Mouse (Mus musculus) spleen, adult 12 weeks (tissue): Measurements from ENCODE around the gene Tjp1.

Experiments used
- DNase-seq: peaks from one replicate; pipeline ENCODE4 v3.0.0; 2022; ENCODE audit warnings: low spot score

Gene Tjp1

DNA sequence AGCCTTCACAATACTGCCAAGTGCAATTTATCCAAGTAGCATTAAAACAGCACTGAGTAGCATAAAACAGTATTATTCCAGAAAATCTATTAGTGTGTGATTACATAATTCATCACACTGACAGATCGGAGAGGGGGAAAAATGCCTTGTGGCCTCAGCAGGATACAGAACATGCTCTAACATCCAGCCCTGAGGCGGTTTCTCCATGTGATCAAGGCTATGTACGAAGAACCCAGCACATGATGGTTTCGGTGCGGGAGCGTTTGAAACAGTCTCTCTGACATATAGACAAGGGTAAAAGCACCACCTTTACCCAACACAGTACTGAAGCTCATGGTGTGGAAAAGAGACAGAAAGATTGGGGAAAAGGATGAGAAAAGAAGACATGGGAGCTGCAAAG is 38.4 kb downstream of the Tjp1 start:
- DNase-seq, result no peak

- no peak for DNase-seq
Measured at GRCm38 (mm10) chr7:65486259-65486681, 41.3 kb downstream of the Tjp1 start.

- DNase-seq, result no peak
Measured at GRCm38 (mm10) chr7:65484170-65484778, 43.3 kb downstream of the Tjp1 start.

DNA sequence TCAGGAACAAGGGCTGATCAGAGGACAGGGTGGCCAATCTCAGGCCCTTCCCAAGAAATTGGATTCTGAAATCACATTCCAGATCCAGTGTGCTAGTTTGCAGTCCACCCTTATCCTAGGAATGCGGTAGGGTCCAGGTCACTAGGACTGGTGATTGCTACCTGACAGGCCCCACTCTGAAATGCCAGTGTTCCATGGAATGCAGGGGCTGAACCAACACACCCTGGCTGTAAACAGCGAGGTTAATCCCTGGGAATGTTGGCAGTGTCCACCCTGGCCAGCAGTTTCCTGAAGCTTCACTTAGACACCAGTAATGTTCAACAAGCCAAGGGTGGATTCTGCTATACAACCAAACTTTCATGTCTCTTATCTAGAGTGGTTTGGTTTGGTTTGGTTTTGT is 45.4 kb downstream of the Tjp1 start:
- no peak for DNase-seq

DNA sequence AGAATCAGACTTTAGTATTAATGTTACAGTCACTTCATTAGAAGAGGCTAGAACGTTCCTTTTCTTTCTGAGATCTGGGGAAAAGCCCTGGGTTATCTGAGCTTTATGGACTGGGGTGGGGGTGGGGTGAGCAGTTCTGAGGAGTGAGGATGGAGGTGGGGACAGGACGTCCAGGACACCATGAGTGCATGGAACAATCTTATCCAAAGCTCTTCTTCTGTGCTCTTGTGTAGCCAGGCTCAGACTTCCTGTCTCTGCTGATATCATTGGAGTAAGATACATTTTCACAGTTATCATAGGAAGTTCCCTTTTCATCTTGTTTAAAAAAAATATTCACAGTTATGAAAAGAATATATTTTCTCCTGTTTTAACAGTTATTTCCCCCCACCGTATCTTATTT is 55.5 kb downstream of the Tjp1 start:
- no peak for DNase-seq

DNA sequence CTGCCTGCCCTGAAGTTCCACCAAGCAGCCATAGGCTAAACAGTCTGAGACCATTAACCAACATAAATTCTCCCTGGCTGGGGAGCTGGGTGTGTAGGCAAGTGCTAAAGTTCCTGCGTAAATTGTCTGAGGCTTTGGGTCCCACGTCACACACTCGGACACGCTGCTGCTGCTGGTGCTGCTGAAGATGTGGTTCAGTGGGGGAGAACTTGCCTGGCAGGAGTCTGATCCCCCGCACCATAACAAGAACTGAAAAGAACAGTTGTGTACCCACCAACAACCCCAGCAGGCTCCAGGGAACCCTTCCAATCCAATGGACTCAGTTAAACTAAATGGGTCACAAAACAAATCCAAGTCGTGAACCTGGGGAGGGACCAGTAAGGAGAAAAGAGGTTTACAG is 56.2 kb downstream of the Tjp1 start:
- DNase-seq, result no peak

DNA sequence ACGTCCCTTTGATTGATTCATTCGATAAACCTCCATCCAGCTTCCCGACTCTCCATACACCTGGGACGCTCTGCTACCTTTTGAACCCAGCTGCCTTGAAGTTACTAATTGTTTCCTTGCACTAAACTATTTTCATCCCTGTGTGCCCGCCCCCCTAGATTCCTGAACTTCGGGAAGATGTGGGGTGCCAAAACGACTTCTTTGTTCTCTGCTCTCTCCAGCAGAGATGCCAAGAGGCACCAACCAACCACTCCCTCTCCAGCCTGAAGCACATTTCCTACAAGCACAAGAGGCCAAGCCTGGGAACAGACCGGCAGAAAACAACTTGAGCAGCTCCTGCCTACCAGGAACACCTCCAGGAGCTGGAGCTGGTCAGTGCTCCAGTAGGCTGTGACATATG is 57.4 kb downstream of the Tjp1 start:
- no peak for DNase-seq

DNA sequence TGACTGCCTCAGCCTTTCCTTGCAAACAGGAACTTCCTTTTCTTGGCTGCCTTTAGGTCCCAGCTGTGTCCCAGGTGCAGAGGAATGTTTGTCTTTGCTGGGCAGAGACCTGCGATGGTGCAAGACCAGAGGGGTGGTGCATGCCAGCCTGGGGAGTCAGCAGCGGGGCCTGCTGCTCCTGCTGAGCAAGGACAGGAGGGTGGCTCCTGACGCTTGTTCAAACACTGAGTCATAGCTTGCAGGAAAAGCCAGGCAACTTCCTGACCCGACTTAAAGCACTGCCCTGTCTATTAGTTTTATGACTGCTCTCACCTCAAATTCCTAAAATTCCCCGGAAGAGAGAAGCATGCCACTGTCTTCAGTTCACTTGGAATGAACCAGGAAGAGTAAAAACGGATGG is 57.9 kb downstream of the Tjp1 start:
- DNase-seq, result no peak

DNA sequence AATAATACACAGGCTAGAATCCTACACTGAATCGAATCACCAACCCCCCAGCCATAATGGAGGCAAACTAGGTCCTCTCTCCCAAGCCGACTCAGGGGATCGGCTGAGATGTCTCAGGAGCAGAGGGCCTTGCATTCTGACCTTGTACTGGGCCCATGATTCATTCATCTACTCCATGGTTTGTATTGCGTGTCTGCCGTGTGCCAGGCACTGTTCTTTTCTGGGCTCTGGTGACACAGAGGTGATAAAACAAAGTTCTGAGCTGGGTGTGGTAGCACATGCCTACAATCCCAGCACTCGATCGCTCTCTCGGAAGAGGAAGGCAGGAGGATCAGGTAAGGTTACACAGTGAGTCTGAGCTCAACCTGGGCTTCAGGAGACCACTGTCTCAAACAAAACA is 59.4 kb downstream of the Tjp1 start:
- no peak for DNase-seq

GRCm38 (mm10) chr7:65467306-65468021 is 60.1 kb downstream of the Tjp1 start:
- DNase-seq, result no peak

DNA sequence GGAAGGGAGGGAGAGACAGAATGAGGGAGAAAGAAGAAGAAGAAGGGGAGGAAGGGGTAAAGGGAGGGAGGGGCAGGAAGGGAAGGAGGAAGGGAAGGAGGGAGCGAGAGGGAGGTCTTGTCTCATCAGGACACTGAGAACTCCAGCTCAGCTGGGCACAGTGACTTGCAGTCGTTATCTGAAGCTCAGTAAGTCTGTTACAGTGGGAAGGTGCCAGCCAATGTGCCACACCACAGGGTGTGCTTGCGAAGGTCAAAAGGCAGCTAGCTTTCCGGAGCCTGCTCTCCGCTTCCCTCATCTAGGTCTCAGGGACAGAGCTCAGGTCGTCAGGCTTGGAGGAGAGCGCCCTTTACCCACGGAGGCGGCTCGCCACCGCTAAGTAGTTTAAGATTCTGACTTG is 61.4 kb downstream of the Tjp1 start:
- no peak for DNase-seq

GRCm38 (mm10) chr7:65464518-65465037 is 63.0 kb downstream of the Tjp1 start:
- no peak for DNase-seq

GRCm38 (mm10) chr7:65463438-65463837 is 64.1 kb downstream of the Tjp1 start:
- no peak for DNase-seq

DNA sequence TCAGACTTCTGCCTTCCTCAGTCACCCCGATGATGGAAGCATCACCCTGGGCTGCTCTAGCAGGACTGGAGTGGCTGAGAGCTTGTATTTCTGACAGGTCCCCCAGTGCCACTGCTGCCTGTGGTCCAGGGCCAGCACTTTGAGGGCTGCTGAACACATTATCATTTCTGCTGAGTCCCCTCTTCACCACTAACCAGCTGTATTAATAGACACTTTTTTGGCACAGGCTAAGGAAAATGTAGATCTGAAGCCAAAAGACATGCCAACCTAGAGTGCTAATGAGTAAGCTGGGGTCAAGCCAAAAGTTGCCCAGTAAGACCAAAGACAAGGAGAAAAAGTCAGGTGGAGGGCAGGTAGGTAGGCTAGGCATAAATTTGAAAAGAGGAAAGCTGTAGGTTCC is 66.2 kb downstream of the Tjp1 start:
- no peak for DNase-seq

DNA sequence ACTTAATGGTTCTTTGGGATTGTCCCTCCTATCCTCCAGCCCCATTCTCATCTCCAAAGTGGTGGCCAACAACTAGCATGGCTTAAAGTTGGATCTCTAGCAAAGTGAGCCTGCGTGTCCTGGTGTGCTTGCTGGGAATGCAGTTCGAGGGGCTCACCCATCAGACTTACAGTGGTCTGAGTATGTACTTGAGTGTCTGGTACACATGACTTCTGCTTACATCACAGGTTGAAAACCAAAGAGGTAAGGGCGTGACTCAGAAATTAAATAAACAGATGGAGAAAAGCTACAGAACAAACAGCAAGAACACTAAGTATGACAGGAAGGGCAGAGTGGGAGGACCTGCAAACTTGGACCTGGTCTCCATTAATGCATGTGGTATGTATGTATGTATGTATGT is 67.4 kb downstream of the Tjp1 start:
- no peak for DNase-seq

- no peak for DNase-seq
Measured at GRCm38 (mm10) chr7:65456031-65456430, 71.5 kb downstream of the Tjp1 start.

DNA sequence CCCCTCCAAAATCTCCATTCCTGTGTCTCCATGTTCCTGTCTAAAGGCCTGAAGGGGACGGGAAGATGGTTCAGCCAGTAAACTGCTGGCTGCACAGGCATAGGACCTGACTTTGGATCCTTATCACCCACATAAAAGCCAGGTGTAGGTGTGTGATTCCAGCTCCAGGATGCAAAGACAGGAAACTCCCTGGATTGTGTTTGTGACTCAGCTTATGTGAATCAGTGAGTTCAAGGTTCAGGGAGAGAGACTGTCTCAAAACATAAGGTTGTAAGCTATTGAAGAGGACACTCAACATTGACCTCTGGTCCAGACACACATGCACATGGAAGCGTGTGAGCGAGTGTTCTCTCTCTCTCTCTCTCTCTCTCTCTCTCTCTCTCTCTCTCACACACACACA is 72.4 kb downstream of the Tjp1 start:
- DNase-seq, result no peak

DNA sequence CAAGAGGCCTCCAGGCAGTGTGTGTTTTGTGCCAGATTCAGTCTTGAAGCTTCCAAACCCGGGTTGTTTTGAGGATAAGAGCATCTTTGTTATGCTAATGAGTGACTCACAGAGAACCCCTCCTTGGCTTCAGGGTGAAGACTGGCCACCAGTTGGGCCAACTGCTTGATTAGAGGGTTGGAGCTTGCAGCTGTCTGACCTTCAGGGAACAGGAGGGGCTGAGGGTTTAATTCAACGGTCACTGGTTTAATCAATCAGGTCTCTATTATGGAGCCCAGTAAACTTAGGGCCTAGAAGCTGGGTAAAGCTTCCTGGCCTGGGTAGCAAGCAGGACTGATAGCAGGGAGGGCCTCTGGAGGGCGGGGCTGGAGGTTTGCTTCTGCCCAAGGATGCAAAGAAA is 73.3 kb downstream of the Tjp1 start:
- DNase-seq, result no peak

- DNase-seq, result no peak
Measured at GRCm38 (mm10) chr7:65452246-65452645, 75.3 kb downstream of the Tjp1 start.

GRCm38 (mm10) chr7:65450158-65450557 is 77.4 kb downstream of the Tjp1 start:
- no peak for DNase-seq

DNA sequence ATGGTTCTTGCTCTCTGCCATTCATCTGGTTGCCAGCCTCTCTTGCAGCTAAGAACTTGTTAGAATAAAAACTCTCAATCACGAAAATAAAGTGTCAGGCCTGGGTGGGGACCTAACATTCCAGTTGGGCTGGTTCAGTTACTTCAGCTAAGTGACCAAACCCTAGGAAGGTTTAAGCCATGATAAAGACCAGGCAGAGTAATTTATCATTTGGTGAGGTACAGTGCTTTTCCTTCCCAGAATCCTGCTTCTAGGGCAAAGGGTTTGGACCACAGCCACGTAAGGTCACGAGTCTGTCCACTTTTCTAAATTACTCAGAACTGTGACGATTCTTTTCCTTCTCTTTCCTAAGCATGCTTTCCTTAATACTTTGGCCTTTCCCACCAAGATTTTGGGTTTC is 86.1 kb downstream of the Tjp1 start:
- no peak for DNase-seq

DNA sequence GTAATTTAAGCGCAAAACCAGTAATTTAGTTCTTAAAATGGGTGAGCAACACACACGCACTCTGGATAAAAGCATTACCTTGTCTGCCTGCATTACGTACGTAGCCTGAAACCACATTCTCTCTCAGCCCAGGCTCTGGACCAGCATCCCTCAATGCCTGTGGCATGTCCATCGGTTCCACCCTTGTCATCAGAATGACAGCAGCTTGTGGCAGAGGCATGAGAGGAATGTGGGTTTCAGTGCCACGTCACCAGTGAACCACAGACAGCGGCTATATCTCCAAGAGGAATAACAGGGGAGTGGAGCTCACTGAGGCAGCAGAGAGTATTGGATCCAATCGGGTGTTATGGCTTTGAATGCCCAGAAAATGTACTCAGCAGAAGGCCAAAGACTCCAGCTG is 88.1 kb downstream of the Tjp1 start:
- DNase-seq, result no peak

- DNase-seq, result no peak
Measured at GRCm38 (mm10) chr7:65438146-65438545, 89.4 kb downstream of the Tjp1 start.

- no peak for DNase-seq
Measured at GRCm38 (mm10) chr7:65436921-65437320, 90.7 kb downstream of the Tjp1 start.
